Mouse (Mus musculus) ES-Bruce4 (cell line): ENCODE data around the gene Padi3.

ENCODE experiments used
- EP300 ChIP-seq: IDR thresholded peaks from 2 replicates; pipeline ENCODE4 v1.6.1; 2011; ENCODE audit warnings: low read depth, low read length; ENCODE audit not compliant: insufficient read depth
- POLR2A ChIP-seq: IDR thresholded peaks from one replicate; pipeline ENCODE4 v1.8.1; 2011; ENCODE audit warnings: low read length; ENCODE audit not compliant: insufficient read depth

DNA sequence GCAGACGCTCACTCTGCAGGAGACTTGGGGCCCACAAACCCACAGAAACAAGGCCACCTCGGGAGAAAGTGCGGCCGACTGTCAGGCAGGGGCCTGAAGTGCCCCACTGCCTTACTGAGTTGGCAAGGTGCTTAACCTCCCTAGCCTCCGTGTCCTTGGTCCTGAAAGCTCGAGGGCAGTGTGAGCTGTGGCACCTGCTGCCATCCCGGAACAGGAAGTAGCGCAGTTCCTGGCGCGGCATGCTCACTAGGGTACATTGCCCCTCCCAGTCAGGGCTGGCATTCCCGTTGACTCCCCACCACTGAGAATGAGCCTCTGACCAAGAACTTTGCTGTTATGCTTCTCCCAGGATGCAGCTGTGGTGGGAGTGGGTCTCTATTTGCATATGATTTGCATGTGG, 15.5 kb upstream of the Padi3 start:
- no peak for TF ChIP-seq POLR2A
- TF ChIP-seq EP300: no peak
